Mouse (Mus musculus): ENCODE results near the gene Ankrd11.

Gene Ankrd11

DNA sequence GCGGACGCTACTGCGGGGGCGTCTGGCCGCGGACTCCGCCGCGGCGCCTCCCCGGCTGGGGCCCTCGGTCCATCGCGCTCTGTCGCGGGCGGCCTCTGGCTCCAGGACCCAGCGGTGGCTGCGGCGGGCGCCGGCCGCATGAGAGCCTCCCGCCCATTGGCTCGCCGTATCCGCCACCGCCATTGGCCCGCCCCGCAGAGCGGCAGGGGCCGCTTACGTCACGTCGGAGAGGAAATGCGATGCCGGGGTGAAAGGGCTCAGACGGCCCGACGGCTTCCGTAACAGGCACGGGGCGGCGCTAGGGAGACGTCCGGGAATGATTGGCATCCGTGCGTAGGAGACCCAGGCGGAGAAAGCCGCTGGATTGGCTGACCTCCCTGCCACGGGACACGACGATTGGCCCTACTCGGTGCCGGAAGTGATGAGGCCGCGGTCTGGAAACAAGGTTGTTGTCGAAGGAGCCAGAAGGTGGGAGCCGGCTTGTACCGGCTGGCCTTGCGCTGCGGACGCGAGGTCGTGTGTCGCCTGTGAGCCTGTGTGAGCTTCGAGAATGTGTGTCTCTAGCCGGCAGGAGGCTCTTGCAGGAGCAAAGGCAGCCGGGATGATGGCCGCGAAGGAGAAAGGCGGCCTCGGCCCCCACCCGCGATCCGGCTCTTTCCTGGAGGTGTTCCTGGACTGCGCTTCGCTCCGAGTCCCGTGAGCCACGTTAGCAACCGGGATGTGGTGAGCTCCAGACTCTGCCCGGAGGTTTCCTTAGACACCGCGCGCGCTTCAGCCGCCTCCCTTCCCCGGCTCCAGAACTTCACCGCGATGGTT lies at the start of gene Ankrd11:
Gene Ankrd11 (minus strand): TSS at position 120 of the 816 bp plus-strand sequence.
- CTCF ChIA-PET: interaction anchor here (1.0 to 1.1 kb wide), 2 partner anchors 11 to 119 kb away, joined by 3 read pairs; no protein-coding TSS in a partner anchor

DNA sequence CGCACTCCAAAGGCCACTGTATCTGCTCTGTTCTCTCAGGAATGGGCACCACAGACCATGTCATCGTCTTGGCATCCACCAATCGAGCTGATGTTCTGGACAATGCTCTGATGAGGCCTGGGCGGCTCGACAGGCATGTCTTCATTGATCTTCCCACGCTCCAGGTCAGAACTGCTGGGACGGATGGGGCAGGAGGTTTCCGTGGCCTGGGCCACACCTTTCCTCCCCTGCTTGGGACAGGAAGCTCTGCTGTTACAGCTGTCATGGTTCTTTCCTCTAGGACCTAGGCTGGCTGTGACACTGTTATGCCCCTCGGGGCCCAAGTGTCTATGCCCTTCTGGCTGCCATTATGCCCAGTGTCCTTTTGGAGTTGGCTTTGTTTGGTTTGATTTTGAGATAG lies 45.2 kb upstream of the Ankrd11 start:
- CTCF ChIA-PET: no interaction called here

DNA sequence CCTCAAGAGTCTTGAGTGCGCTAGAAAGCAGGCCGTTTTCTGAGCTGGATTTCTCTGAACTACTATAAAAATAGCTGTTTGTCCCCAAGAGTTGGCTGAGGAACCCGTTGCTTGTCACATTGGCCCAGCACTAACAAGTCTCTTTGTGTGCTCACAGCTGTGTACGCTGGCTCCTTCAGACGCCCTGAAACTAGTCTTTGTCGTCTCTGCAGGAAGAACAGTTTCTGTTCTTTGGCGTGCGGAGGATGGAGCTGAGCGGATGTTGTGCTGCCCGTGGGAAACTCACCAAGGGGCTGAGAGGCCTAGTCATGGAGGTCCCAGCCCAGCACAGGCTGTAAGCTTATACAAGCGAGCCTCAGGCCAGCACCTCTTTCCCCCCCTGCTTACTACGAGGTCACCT lies 41.5 kb upstream of the Ankrd11 start:
- CTCF ChIA-PET: no interaction called here

GRCm38 (mm10) chr8:123082993-123083392 lies 40.9 kb upstream of the Ankrd11 start:
- CTCF ChIA-PET: no interaction called here

DNA sequence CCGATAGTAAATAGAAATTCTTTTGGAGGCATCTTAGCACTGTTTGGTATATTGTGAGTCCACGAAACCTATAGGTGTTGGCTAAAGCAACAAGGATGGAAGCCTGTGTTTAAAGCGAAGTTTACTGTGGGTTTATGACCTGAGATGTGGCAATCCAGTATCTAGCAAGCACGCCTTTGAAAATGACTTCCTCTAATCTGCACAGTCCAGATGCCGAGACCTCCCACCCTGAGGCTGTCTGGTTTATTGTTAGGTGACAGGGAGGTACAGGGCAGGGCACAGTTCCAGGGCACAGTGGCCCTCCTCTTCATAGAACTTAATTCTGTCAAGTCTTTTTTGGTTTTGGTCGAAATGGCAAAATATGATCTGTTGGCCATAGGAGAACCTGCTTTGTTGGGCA lies 35.1 kb upstream of the Ankrd11 start:
- CTCF ChIA-PET: no interaction called here

GRCm38 (mm10) chr8:123071176-123071575 lies 29.1 kb upstream of the Ankrd11 start:
- CTCF ChIA-PET: no interaction called here

DNA sequence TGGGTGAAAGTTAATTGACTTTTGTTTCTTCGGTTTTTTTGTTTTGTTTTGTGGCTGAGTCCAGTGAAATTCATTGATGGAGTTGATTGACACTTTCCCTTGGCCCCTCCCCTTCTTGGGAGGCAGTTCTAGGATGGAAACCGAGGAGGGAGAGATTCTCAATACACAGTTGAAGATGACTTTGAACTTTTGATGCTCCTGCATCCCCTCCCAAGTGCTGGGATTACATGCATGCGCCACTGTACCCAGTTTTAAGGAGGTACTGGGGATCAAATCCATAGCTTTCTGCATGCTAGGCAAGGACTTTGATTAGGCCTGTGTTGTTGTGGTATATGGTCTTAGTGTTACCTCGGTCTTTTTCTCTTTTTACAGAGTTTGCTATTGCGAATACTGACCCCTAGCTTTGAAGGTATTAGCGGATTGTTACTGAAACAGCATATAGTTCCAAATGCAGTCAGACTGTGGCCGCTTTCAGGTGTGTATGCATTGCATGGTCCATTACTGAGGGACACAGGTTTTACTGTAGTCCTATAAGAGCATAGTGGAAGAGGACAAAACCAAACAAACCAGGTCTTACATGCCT lies 24.1 kb upstream of the Ankrd11 start:
- CTCF ChIA-PET: interaction anchor here (1.3 kb wide), 1 partner anchor 54 kb away, joined by 4 read pairs; no protein-coding TSS in a partner anchor

DNA sequence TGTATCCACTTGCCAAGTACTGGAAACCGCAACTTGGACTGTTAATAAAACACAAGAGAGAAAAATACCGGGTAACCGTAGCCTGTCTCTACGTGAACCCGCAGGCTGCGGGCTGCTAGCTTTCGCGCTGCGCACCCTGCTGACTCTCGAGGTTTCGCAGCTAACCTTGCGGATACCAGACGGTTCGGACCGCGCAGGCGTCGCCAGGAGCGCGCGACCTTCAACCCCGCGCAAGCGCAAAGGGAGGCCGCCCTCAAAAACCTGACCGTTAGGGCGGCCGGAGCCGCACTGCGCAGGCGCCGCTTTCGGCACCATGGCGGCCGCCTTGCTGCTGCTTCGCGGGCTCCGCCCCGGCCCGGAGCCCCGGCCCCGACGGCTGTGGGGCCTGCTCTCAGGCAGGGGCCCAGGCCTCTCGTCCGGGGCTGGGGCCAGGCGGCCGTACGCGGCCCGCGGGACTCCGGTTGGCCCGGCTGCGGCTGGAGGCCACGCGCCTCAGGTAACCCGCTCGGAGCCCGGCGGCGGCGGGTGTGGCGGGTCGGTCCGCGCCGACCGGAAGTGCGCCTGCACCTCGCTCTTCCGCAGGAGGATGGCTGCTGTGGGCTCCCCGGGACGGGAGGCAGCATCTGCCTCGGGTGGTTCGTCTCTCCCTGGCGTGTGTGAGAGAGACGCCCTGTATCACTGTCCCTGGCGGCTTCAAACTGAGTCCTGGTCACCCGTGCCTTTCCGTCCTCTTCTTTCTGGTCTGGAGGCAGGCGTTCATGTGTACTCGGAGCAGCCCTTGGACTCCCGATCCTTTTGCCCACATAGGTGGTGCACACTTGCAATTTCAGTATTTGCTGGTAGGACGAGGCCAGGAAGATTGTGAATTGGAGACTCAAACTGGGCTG lies 23.4 kb upstream of the Ankrd11 start:
- CTCF ChIA-PET: interaction anchor here (0.5 kb wide), 1 partner anchor 86 kb away, joined by 4 read pairs; no protein-coding TSS in a partner anchor

DNA sequence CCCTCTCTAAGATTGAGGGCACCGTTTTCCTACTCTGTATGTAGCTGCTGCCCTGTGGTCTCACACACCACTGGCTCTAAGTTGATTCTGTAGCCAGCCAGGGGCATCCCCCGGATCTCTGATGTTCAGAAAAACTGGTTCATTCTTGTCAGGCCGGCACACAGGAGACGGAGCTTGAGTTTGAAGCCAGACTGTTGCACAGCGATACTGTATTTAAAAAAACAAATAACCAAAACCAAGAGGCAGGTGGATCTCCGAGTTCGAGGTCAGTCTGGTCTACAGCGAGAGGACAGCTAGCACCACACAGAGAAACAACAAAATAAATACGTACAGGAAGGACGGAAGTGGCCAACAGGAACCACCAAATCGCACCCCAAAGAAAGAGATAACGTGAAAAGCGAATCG lies 22.7 kb upstream of the Ankrd11 start:
- CTCF ChIA-PET: interaction anchor here (0.5 kb wide), 1 partner anchor 85 kb away, joined by 4 read pairs; no protein-coding TSS in a partner anchor

DNA sequence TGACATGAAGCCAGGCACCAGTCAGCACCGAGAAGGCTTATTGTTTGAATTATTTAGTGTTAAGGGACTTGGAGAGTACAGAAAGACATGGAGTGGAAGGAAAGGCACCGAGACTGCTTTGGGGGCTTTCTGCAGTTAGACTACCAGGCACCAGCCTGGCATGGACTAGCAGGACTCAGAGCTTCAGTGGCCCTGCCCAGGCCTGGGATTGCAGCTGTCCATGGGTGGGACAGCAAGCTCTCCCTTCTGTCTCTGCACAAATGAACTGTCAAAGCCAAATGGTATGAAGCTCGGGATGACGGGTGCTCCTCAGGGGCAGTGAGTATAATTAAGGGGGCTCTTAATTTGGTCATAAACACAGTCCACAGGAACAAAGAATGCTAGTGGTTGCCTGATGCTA lies 22.0 kb upstream of the Ankrd11 start:
- CTCF ChIA-PET: no interaction called here

DNA sequence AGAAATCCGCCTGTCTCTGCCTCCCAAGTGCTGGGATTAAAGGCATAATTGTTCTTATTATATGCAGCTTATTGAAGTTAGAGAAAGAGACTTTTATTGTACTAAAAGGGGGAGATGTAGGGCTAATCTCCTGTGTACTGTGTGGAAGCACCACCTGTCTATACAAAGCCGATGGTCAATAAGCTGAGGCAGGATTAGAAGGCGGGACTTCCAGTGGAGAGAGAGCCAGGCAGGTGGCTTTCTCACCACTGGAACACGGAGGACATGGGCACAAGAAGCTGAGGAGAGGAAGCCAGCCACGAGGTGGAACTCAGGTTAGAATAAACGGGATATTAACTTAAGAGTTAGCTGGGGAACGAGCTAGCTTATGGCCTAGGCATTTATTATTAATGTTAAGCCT lies 20.6 kb upstream of the Ankrd11 start, which contains the start of gene Spg7:
Gene Spg7 (plus strand): TSS at position 222 of the 400 bp plus-strand sequence.
- CTCF ChIA-PET: no interaction called here

DNA sequence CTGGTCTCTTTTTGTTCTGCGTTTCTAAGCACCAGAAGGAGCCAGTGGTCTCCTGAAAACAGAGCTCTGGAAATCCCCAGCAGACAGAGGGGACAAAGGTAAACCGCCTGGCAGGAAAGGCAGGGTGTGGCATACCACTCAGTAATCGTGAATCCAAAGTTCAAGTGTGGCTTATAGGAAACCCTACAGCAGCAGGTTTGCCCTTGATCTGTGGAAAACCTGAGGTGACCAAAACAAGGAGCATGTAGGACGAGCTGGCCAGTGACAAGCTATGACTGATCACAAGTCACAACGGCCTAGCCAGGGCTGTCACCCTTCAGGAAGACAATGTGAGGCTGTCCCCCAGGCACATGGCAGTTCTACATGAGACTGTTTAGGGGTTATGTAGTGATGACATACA lies 9.4 kb upstream of the Ankrd11 start:
- CTCF ChIA-PET: no interaction called here

GRCm38 (mm10) chr8:123048402-123048801 lies 6.3 kb upstream of the Ankrd11 start:
- CTCF ChIA-PET: no interaction called here

DNA sequence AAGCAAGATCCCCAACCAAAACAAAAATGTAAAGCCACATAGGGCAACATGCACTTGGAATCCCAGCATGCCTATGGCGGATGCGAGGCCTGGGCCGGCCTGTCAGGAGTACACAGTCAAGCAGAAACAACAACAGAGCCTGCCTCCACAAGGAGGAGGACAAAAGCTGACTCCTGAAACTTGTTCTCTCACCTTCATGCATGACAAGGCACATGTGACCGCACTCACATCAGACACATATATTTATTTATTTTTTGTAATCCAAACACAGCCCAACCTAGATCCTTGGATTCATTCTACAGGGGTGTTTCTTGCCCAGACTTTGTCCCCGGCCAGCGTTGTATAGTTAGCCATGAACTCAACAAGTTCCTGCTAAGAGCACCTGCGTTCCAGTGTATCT lies 5.8 kb upstream of the Ankrd11 start:
- CTCF ChIA-PET: no interaction called here

DNA sequence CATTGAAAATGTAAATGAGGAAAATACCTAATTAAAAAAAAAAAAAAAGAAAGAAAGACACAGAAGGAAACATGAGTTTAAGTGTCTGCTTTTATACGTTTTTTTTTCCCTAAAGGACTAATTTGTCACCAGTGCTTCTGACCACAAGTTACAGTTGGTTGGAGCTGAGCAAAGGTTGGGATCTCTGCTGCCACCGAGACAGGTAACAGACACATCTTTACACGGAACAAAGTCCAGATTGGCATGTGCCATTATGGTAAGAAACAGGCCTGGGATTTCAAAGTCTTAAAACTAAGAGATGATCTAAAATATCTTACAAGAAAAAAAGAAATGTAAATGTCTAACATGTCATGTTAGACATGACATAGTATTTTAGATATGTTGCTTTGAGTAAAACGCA lies 4.6 kb upstream of the Ankrd11 start:
- CTCF ChIA-PET: interaction anchor here (0.7 kb wide), 1 partner anchor 175 kb away, joined by 5 read pairs; no protein-coding TSS in a partner anchor

DNA sequence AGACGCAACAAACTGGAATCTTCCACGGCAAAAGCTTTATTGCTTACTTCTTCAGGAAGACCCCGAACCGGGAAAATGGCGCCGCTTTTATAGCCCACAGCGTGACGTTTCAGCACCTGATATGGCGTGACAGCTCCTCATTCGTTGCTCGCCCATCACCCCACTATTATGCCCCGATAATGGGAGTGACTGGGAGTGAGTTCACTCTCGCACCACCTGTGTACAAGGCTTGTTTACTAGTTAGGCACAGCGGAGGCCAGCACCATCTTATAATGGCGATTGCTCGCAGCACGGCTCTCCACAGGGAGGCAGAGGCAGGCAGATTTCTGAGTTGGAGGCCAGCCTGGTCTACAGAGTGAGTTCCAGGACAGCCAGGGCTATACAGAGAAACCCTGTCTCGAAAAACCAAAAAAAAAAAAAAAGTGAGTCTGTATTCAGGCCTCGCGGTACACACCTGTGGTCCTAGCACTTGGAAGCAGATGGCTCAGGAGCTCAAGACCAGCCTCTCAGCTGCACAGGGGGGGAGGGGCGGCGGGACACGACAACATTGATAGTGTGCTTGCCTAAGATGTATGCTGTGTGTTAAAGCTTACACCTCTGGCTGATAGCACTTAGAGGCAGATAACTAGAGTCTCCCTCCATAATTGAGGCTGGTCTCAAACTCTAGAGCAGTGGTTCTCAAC lies 2.8 kb upstream of the Ankrd11 start:
- CTCF ChIA-PET: interaction anchor here (0.5 kb wide), 1 partner anchor 16 kb away, joined by 9 read pairs; no protein-coding TSS in a partner anchor

- CTCF ChIA-PET: no interaction called here
Observed at GRCm38 (mm10) chr8:123043941-123044340, 1.9 kb upstream of the Ankrd11 start.

DNA sequence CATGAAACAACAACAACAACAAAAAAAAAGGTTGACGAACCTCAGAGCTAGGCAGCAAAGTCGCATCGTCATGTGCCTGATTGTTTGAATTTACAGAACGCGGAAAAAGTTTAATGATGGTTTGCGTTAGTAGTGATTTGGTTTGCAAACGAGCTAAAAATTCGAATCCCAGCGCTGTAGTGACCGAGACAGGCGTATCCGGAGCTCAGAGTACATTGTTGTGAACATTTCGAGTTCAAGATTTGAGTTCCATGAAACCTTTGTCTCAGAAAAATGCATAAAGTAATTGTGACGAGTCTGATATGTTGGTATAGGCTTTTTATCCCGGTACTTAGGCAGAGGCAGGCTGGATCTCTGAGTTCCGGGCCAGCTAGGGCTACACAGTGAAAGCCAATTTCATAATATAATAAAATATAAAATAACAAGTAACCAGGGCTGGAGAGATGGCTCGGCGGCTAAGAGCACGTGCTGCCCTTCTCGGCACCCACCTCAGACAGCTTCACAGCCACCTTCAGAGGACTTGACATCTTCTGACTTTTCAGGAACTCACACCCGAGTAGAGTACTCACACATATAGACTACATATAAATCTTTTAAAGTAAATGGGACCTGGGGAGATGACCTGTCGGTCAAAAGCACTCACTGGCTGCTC lies 1.0 kb upstream of the Ankrd11 start:
- CTCF ChIA-PET: interaction anchor here (1.0 to 1.1 kb wide), 2 partner anchors 10 to 120 kb away, joined by 3 read pairs; no protein-coding TSS in a partner anchor

DNA sequence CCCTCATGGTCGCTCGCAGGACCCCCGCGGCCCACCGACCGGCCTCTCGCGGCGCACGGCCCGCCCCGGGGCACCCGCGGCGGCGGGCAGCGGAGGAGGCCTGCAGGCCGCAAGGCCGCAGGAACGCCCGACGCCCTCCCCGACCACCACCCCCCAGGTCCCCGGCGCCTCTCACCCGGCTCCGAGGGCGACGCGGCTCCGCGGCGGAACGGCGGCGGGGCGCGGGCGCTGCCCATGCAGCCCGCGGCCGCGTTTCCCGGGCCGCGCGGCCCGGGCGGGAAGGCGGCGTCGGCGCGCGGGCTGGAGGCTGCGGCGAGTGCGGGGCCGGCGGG lies 337 bp downstream of the Ankrd11 start:
- CTCF ChIA-PET: no interaction called here

DNA sequence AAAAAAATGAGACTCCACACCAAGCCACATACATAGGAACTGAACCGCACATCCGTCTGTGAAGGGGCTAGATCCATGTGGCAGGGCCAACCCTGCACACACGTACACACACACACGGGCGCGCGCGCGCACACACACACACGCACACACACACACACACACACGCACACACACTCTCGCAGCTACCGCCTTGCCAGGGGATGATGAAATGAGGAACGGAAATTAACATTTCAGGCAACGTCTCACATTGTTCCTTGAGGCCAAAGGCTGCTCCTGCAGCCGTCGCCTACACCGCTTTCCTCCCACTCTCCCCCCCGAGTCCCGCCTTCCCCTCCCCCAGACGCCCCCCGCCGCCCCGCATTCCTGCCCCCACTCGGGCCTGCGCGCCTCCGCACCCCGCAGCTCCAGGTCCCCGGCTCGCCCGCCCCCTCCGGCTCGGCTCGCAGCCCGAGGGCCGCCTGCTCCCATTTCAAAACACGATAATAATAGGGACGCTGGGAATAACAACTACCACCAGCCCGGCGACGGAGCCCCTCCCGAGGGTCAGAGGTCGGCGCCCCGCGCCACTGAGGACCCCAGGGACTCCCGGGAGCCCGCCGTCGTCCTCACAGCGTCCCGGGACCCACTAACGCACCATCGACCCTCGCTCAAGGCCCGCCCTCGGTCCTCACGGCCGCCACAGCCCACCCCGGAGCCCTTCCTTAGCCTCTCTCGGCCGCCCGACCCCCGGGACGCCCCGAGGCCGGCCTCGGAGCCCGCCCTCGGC lies 886 bp downstream of the Ankrd11 start:
- CTCF ChIA-PET: no interaction called here

Data from spleen, embryonic (tissue).